Mouse (Mus musculus) layer of hippocampus, adult 9-10 months (tissue): Measurements from ENCODE around the gene Gm49392.
"Not testable (repeated sequence)": the region's sequence is repeated elsewhere in the genome, so short reads cannot be mapped to it uniquely, and the experiment has no call there.

ENCODE experiments used
- DNase-seq: peaks from one replicate; pipeline ENCODE4 v3.0.0; 2022; ENCODE audit warnings: low spot score

The Gm49392 gene

GRCm38 (mm10) chr13:60896794-60897193 lies at the start of gene Gm49392:
Gene Gm49392 (minus strand): TSS chr13:60896894.
- DNase-seq: not testable (repeated sequence)

GRCm38 (mm10) chr13:60941884-60942283 lies 45.2 kb upstream of the Gm49392 start, which contains the start of gene Tpbpa:
Gene Tpbpa (minus strand): TSS chr13:60941984.
- DNase-seq: not testable (repeated sequence)

GRCm38 (mm10) chr13:60936500-60936901 lies 39.8 kb upstream of the Gm49392 start, which contains the start of the genes Gm49391 and Ctla2a:
Gene Gm49391 (minus strand): TSS chr13:60936571.
Gene Ctla2a (minus strand): TSS chr13:60936625.
- no peak for DNase-seq

- DNase-seq: not testable (repeated sequence)
Observed at GRCm38 (mm10) chr13:60935490-60935889, 38.8 kb upstream of the Gm49392 start, which contains the start of gene Gm49393. Gene Gm49393 (minus strand): TSS chr13:60935590.

- DNase-seq: not testable (repeated sequence)
Observed at GRCm38 (mm10) chr13:60904780-60905179, 8.1 kb upstream of the Gm49392 start, which contains the start of gene Tpbpb. Gene Tpbpb (minus strand): TSS chr13:60904880.

GRCm38 (mm10) chr13:60897328-60897727 lies 634 bp upstream of the Gm49392 start, which contains the start of gene Ctla2b:
Gene Ctla2b (minus strand): TSS chr13:60897447.
- DNase-seq: peak; percentile 6

- DNase-seq: no peak
Observed at GRCm38 (mm10) chr13:60895406-60896160, 1.1 kb downstream of the Gm49392 start.

GRCm38 (mm10) chr13:60892301-60892700 lies 4.4 kb downstream of the Gm49392 start:
- no peak for DNase-seq

DNA sequence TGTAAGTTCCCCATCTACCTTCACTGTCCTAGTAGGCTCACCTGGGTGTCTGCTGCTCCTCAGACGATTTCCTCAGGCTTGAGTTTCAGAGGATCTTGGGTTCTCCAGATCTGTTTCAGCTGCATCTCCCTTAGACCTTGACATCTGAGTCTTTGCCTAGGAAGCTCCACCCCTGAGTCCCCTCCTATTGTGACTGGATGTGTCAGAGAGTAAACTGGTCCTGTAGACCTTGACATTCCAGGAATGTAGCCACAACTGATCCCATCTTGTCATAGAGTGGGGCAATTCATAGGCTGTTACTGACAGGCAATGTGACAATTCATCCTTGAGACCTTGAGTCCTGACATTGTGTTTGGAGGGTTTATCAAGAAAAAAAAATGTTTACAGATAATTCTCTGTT lies 32.4 kb downstream of the Gm49392 start, which contains the start of gene 4930486L24Rik:
Gene 4930486L24Rik, minus strand, starts transcription at position 195 of the 400 bp plus-strand sequence.
- DNase-seq: no peak

DNA sequence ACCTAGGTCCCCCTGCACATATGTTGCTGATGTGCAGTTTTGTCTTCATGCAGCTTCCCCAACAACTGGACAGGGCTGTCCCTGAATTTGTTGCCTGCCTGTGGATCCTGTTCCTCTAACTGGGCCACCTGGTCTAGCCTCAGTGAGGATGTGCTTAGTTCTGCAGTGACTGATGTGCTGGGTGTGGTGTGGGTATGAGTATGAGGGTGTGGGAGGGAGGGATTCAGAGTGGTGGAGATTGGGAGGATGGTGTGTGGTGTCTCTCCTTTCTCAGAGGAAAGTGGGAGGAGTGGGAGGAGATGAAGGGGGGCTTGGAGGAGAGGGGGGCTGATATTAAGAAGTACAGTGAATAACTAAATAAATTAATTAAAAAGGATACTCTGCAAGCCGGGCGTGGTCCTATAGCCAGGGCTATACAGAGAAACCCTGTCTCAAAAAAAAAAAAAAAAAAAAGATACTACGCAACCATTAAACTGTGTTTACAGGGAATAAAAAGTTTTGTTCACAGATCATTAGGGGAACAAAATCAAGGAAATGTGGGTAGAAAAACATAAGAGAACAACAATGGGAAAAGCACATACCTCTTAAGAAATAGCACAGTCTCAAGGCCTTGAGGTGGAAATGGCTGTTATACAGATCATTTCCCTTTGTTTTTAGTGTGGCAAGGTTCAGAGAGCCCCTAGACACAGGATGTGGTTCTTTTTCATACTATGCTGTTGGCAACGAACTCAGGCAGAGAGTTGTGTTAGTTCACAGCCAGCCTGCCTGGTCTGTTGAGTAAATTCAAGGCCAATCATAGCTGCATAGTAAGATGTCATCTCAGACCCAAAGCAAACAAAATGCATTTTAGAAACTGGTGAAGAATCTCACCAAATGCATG lies 48.2 kb downstream of the Gm49392 start:
- DNase-seq: no peak

GRCm38 (mm10) chr13:60843153-60843552 lies 53.5 kb downstream of the Gm49392 start:
- no peak for DNase-seq

DNA sequence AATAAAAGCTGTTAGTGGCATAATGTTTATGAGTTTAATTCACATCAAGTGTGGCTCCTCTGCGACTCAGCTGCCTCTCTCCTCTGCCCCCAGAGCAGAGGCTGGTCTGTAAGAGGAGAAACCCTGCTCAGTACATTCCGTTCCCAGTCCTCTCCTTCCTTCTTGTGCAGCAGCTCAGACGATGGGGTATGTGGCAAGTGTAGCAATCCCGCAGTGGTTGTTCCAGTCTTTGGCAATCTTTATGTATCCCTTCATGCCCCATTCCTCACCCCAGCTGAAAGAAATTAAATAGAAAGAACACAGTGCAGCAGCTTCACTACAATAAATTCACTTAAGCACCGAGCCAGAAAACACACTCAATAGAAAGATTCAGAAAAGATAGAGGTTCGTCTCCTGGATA lies 54.0 kb downstream of the Gm49392 start:
- DNase-seq: no peak

DNA sequence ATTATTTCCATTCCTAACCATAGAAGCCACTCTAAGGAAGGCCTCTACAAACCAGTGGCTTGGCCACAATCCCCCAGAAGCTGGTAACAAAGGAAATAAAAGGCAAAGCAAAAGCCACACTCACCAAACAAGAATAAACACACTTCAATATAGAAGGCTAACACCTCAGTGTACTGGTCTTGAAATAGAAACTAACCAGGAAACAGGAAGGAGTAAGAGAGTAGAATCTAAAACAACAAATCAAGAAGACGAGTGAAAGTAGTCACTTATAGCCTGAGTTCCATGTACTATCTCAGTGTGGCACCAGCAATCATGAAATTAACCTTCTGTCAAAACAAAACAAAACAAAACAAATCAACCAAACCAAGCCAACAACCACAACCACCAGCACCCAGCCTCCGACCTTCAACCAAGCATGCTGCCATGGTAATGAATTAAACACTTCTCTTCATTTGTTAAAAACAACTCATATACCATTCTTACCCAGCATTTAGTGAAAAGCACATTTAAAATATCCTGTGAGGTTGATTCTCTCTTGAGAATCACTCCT lies 57.3 kb downstream of the Gm49392 start:
- no peak for DNase-seq

GRCm38 (mm10) chr13:60826052-60826451 lies 70.6 kb downstream of the Gm49392 start:
- no peak for DNase-seq

DNA sequence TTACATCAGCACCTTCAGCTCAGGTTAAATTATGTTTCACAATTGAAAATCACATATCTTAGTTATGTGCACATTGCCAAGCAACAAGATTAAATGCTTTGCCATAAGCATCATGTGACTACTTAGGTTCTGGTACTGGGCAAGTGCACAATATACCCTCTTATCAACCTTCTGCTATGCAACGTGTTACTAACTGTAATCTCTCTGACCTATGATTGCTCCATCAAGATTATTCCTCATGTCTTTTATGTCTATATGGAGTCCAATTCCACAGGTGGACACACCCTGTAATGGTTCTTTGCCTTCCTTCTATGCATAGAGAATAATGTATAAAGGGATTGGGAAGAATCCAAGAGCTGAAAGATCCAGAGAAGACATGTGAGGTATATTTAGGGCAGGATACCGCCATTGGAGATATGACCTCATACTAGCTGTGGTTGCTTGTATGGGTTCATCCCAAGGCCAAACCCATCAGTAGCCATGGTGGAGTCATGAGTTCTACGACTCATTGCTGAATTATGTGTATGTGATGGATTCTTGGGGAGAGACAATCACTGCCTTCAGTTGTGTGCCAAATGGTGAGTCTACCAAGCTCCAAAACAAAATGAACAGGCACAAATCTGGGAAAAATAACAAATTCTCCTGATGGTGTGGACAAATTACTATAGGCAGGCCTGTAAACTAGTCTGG lies 76.1 kb downstream of the Gm49392 start:
- DNase-seq: no peak

GRCm38 (mm10) chr13:60819469-60819868 lies 77.2 kb downstream of the Gm49392 start:
- no peak for DNase-seq

GRCm38 (mm10) chr13:60813722-60814121 lies 83.0 kb downstream of the Gm49392 start:
- no peak for DNase-seq

- DNase-seq: no peak
Observed at GRCm38 (mm10) chr13:60812768-60813167, 83.9 kb downstream of the Gm49392 start.

DNA sequence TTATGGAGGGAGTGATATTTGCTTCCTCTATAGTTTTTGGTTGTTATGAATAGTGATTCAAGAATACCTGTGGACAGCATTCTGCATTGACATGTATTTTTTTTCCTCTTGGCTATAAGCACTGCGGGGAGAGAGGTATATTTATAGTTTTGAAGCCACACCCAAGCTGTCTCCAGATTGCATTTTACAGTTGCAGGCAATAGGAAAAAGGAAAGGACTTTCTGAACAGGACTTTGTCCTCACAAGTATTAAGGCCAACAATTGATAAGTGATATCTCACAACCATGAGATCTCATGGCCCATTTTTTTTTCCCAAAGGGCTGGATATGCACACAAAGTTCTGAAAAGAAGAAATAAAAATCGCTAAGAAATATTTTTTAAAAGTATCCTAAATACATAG lies 87.0 kb downstream of the Gm49392 start:
- no peak for DNase-seq

GRCm38 (mm10) chr13:60802749-60803148 lies 93.9 kb downstream of the Gm49392 start, which contains the start of gene Ctsll3:
Gene Ctsll3 (minus strand): TSS chr13:60802849.
- no peak for DNase-seq
